14 mouse cellular contexts compared by ENCODE assay signal in the genomic region with DNA sequence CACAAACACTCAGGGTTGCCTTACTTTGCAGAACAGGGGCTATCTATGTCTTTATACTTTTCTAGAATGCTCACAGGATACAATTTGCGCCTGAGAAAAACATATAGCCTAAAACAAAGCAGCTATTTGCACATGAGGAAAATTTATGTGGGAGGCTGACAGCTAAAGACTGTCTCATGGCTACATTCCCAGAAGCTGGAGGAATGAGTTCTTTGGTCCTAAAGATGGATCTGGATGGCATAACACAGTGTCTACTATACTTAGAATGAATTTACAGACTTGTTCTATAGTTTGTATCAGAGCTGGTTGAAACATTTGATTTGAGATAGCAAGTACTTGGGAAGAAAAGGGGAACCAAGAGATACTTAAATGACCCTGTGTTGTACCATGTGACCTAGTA.
"Had no signal": no experiment of that assay in that cellular context is flagged by ENCODE, and none has a peak within 500 bp of the region (broad histone marks: within the 10 kb centered on the region; RNA-seq: fewer than 3 reads in every experiment).

No protein-coding gene starts in this region.

- H3K27ac ChIP-seq: intestine, embryonic 15.5 days; limb, embryonic 15.5 days; liver, embryonic 14.5 days; midbrain, embryonic 15.5 days; neural tube, embryonic 12.5 days; stomach, embryonic 15.5 days had no signal

- H3K9me3 ChIP-seq: intestine, embryonic 15.5 days; limb, embryonic 15.5 days; megakaryocyte, embryonic 14.5 days; midbrain, embryonic 15.5 days; neural tube, embryonic 12.5 days; stomach, embryonic 15.5 days had no signal

- H3K36me3 ChIP-seq: intestine, embryonic 15.5 days; limb, embryonic 15.5 days; midbrain, embryonic 15.5 days; neural tube, embryonic 12.5 days; stomach, embryonic 15.5 days had no signal

- H3K27me3 ChIP-seq: intestine, embryonic 15.5 days; limb, embryonic 15.5 days; megakaryocyte, embryonic 14.5 days; midbrain, embryonic 15.5 days; neural tube, embryonic 12.5 days; stomach, embryonic 15.5 days had no signal

- H3K4me3 ChIP-seq: intestine, embryonic 15.5 days; limb, embryonic 15.5 days; megakaryocyte, embryonic 14.5 days; midbrain, embryonic 15.5 days; neural tube, embryonic 12.5 days; stomach, embryonic 15.5 days had no signal

- ATAC-seq: intestine, embryonic 15.5 days; midbrain, embryonic 15.5 days had no signal

- H3K9ac ChIP-seq: intestine, embryonic 15.5 days; limb, embryonic 15.5 days; liver, embryonic 14.5 days; midbrain, embryonic 15.5 days; neural tube, embryonic 12.5 days; stomach, embryonic 15.5 days had no signal

- H3K4me2 ChIP-seq: intestine, embryonic 15.5 days; limb, embryonic 15.5 days; midbrain, embryonic 11.5 days; midbrain, embryonic 15.5 days; neural tube, embryonic 12.5 days; stomach, embryonic 15.5 days had no signal

- DNase-seq: kidney, adult 18-20 months; kidney, postnatal 10 days; lung, adult 18-20 months; lung, postnatal 10 days; lung, postnatal 4 days; thymus, postnatal 4 days had no signal

- H3K4me1 ChIP-seq: intestine, embryonic 15.5 days; limb, embryonic 15.5 days; megakaryocyte, embryonic 14.5 days; midbrain, embryonic 15.5 days; neural tube, embryonic 12.5 days; stomach, embryonic 15.5 days had no signal
